Mouse (Mus musculus) limb, embryonic 11.5 days (tissue): ENCODE data around the gene C2cd5. TPM values are rescaled to one million over a fixed set of nuclear protein-coding genes. Genes with fewer than 3 reads are reported as not detected.

ENCODE experiments used
- ATAC-seq: fragments of 200-750 bp; cut with Nextera tagmentation; 2 replicates; pipeline ENCODE4 v1.8.0; 2017; ENCODE audit warnings: low read depth; ENCODE audit not compliant: insufficient number of reproducible peaks, low FRiP score, low TSS enrichment
- DNase-seq: peaks from one replicate; pipeline ENCODE4 v3.0.0-alpha.2; 2015; ENCODE audit warnings: low spot score
- H3K27ac ChIP-seq: fragments of 300-500 bp; sonication (generic); replicated peaks from 2 replicates; pipeline ENCODE4 v1.5.1; 2014; ENCODE audit warnings: low read depth, mild to moderate bottlenecking, low read length
- H3K27me3 ChIP-seq: fragments of 300-500 bp; sonication (generic); 2 replicates; pipeline ENCODE4 v1.6.1; 2014; ENCODE audit warnings: mild to moderate bottlenecking, low read length, mixed read lengths; ENCODE audit not compliant: control insufficient read depth, insufficient read depth
- H3K36me3 ChIP-seq: fragments of 300-500 bp; sonication (generic); 2 replicates; pipeline ENCODE4 v1.6.1; 2014; ENCODE audit warnings: mild to moderate bottlenecking, low read length, moderate library complexity, mixed read lengths; ENCODE audit not compliant: control insufficient read depth, insufficient read depth
- H3K4me1 ChIP-seq: fragments of 300-500 bp; sonication (generic); 2 replicates; pipeline ENCODE4 v1.6.1; 2014; ENCODE audit warnings: low read length, mixed read lengths; ENCODE audit not compliant: control insufficient read depth, insufficient read depth
- H3K4me2 ChIP-seq: fragments of 300-500 bp; sonication (generic); 2 replicates; pipeline ENCODE4 v1.6.1; 2014; ENCODE audit warnings: low read depth, mild to moderate bottlenecking, moderate library complexity; ENCODE audit not compliant: severe bottlenecking
- H3K4me3 ChIP-seq: fragments of 300-500 bp; sonication (generic); 2 replicates; pipeline ENCODE4 v1.5.1; 2014; ENCODE audit warnings: low read depth, low read length
- H3K9ac ChIP-seq: fragments of 300-500 bp; sonication (generic); 2 replicates; pipeline ENCODE4 v1.6.1; 2014; ENCODE audit warnings: mild to moderate bottlenecking, low read length
- H3K9me3 ChIP-seq: fragments of 300-500 bp; sonication (generic); 2 replicates; pipeline ENCODE4 v1.6.1; 2016; ENCODE audit warnings: low read length; ENCODE audit not compliant: control insufficient read depth
- WGBS: fragments of 180-500 bp; shearing (Covaris S2); extraction: QIAGEN DNeasy Blood & Tissue Kit; methylation state at CpG from one replicate; pipeline ENCODE4 v1.1.7; 2014; 5-methylcytosine and 5-hydroxymethylcytosine counted together
- polyA plus RNA-seq: library from polyadenylated mRNA; unstranded; fragments of >200 nt; fragmentation: Nextera tagmentation; extraction: Ambion mirVana; gene quantifications from 2 replicates; pipeline ENCODE4 v1.2.1, GENCODE M21; 2014

C2cd5 gene
- polyA plus RNA-seq, 1 experiment from 2014 or later: 29.2 TPM

GRCm38 (mm10) chr6:142972205-142972604, 127.7 kb downstream of the C2cd5 start:
- H3K9me3 ChIP-seq: no peaks in the 10 kb centered on the region
- H3K4me1 ChIP-seq: no peaks in the 10 kb centered on the region
- no peaks in the 10 kb centered on the region for H3K27me3 ChIP-seq
- DNase-seq: no peak
- H3K4me3 ChIP-seq: no peak overlapping the region
- H3K4me2 ChIP-seq: no peak overlapping the region
- 76% methylated on average over 2 of the region's 2 CpGs for WGBS
- H3K9ac ChIP-seq: no peak overlapping the region
- no peak for ATAC-seq
- H3K36me3 ChIP-seq: no peaks in the 10 kb centered on the region
- H3K27ac ChIP-seq: no peak overlapping the region

GRCm38 (mm10) chr6:142967407-142967806, 132.5 kb downstream of the C2cd5 start:
- 94% methylated on average over 1 of the region's 1 CpGs for WGBS
- no peak for DNase-seq
- H3K4me1 ChIP-seq: peaks cover 4% of the 10 kb centered on the region
- no peak overlapping the region for H3K9ac ChIP-seq
- H3K27ac ChIP-seq: no peak overlapping the region
- no peaks in the 10 kb centered on the region for H3K9me3 ChIP-seq
- no peak overlapping the region for H3K4me3 ChIP-seq
- peaks cover 4% of the 10 kb centered on the region; the same call in 1 of the 2 replicates for H3K27me3 ChIP-seq
- no peak for ATAC-seq
- H3K4me2 ChIP-seq: no peak overlapping the region
- no peaks in the 10 kb centered on the region; the same call in 1 of the 2 replicates for H3K36me3 ChIP-seq

- H3K4me2 ChIP-seq: peak overlapping the region; percentile 95
Observed at GRCm38 (mm10) chr6:142964531-142965385, 135.2 kb downstream of the C2cd5 start.

GRCm38 (mm10) chr6:142964076-142964530, 135.8 kb downstream of the C2cd5 start, which contains the start of gene St8sia1:
St8sia1 (minus strand) TSS chr6:142964452.
- H3K27me3 ChIP-seq: peaks cover 4% of the 10 kb centered on the region; the same call in 1 of the 2 replicates
- H3K27ac ChIP-seq: peak within 1 kb of the TSS; percentile 61; the same call in 1 of the 2 replicates
- peak within 1 kb of the TSS; percentile 95 for H3K4me2 ChIP-seq
- ATAC-seq (peak; percentile 71), DNase-seq (peak; percentile 72)
- peak within 1 kb of the TSS; percentile 65 for H3K4me3 ChIP-seq
- under 1% methylated on average over 45 of the region's 45 CpGs for WGBS
- peak within 1 kb of the TSS; percentile 63 for H3K9ac ChIP-seq
- H3K9me3 ChIP-seq: no peaks in the 10 kb centered on the region
- H3K4me1 ChIP-seq: peaks cover 4% of the 10 kb centered on the region
- H3K36me3 ChIP-seq: no peaks in the 10 kb centered on the region; the same call in 1 of the 2 replicates

More at GRCm38 (mm10) chr6:142964531-142965385, 135.2 kb downstream of the C2cd5 start:
- DNase-seq (peak; percentile 84), ATAC-seq (peak; percentile 82)
- peak overlapping the region; percentile 65 for H3K4me3 ChIP-seq
- no peaks in the 10 kb centered on the region; the same call in 1 of the 2 replicates for H3K36me3 ChIP-seq
- under 1% methylated on average over 39 of the region's 39 CpGs for WGBS
- H3K4me1 ChIP-seq: peaks cover 4% of the 10 kb centered on the region
- H3K27me3 ChIP-seq: peaks cover 4% of the 10 kb centered on the region; the same call in 1 of the 2 replicates
- H3K9me3 ChIP-seq: no peaks in the 10 kb centered on the region
- H3K27ac ChIP-seq: peak overlapping the region; percentile 61; the same call in 1 of the 2 replicates
- peak overlapping the region; percentile 63 for H3K9ac ChIP-seq

- DNase-seq: peak; percentile 67
- WGBS: 26% methylated on average over 29 of the region's 30 CpGs
- no peak overlapping the region for H3K27ac ChIP-seq
Observed at GRCm38 (mm10) chr6:142963480-142964075, 136.4 kb downstream of the C2cd5 start.

GRCm38 (mm10) chr6:142962881-142963280, 137.1 kb downstream of the C2cd5 start:
- DNase-seq: no peak
- Histone ChIP-seq H3K4me1 (peaks cover 4% of the 10 kb centered on the region), H3K4me3 (no peak overlapping the region), H3K27me3 (peaks cover 4% of the 10 kb centered on the region; the same call in 1 of the 2 replicates), H3K4me2 (no peak overlapping the region), H3K36me3 (no peaks in the 10 kb centered on the region; the same call in 1 of the 2 replicates), H3K9ac (no peak overlapping the region), H3K27ac (no peak overlapping the region), H3K9me3 (no peaks in the 10 kb centered on the region)
- WGBS: 92% methylated on average over 14 of the region's 14 CpGs
- ATAC-seq: no peak

More at GRCm38 (mm10) chr6:142963480-142964075, 136.4 kb downstream of the C2cd5 start:
- peak overlapping the region; percentile 95 for H3K4me2 ChIP-seq
- no peaks in the 10 kb centered on the region; the same call in 1 of the 2 replicates for H3K36me3 ChIP-seq
- H3K9ac ChIP-seq: peak overlapping the region; percentile 63
- ATAC-seq: no peak
- H3K9me3 ChIP-seq: no peaks in the 10 kb centered on the region
- peak overlapping the region; percentile 65 for H3K4me3 ChIP-seq
- peaks cover 4% of the 10 kb centered on the region; the same call in 1 of the 2 replicates for H3K27me3 ChIP-seq
- peaks cover 4% of the 10 kb centered on the region for H3K4me1 ChIP-seq

- DNase-seq: no peak
- Histone ChIP-seq H3K4me1 (peaks cover 4% of the 10 kb centered on the region), H3K4me3 (no peak overlapping the region), H3K9me3 (no peaks in the 10 kb centered on the region), H3K9ac (no peak overlapping the region), H3K27ac (no peak overlapping the region), H3K4me2 (no peak overlapping the region), H3K36me3 (no peaks in the 10 kb centered on the region; the same call in 1 of the 2 replicates), H3K27me3 (peaks cover 4% of the 10 kb centered on the region; the same call in 1 of the 2 replicates)
- no peak for ATAC-seq
- 72% methylated on average over 10 of the region's 10 CpGs for WGBS
Observed at GRCm38 (mm10) chr6:142962476-142962875, 137.5 kb downstream of the C2cd5 start.
